Mouse (Mus musculus) A20 (cell line): Measurements from ENCODE around the gene Olfr976.
"Not testable (repeated sequence)": the region's sequence is repeated elsewhere in the genome, so short reads cannot be mapped to it uniquely, and the experiment has no call there.

ENCODE experiments used
- DNase-seq: peaks from one replicate; pipeline ENCODE4 v3.0.0-alpha.2; 2011; ENCODE audit warnings: low read depth, low spot score

Gene Olfr976

GRCm38 (mm10) chr9:39961033-39961432 is at the start of gene Olfr976:
Gene Olfr976 (minus strand): TSS chr9:39961133.
- not testable (repeated sequence) for DNase-seq

GRCm38 (mm10) chr9:40009482-40009881 is 48.5 kb upstream of the Olfr976 start, which contains the start of gene Olfr980:
Gene Olfr980 (minus strand): TSS chr9:40009582.
- DNase-seq, result no peak

- no peak for DNase-seq
Observed at GRCm38 (mm10) chr9:40003365-40003764, 42.4 kb upstream of the Olfr976 start, which contains the start of gene Olfr979. Gene Olfr979 (minus strand): TSS chr9:40003465.

GRCm38 (mm10) chr9:39991813-39992212 is 30.9 kb upstream of the Olfr976 start, which contains the start of gene Olfr978:
Gene Olfr978 (plus strand): TSS chr9:39992113.
- DNase-seq, result no peak

GRCm38 (mm10) chr9:39976581-39977145 is 15.7 kb upstream of the Olfr976 start:
- not testable (repeated sequence) for DNase-seq

GRCm38 (mm10) chr9:39951946-39952345 is 9.0 kb downstream of the Olfr976 start, which contains the start of gene Olfr975:
Gene Olfr975 (minus strand): TSS chr9:39952046.
- DNase-seq, result no peak

GRCm38 (mm10) chr9:39937201-39937600 is 23.7 kb downstream of the Olfr976 start, which contains the start of gene Olfr974:
Gene Olfr974 (plus strand): TSS chr9:39937501.
- no peak for DNase-seq

- DNase-seq, result not testable (repeated sequence)
Observed at GRCm38 (mm10) chr9:39928837-39929236, 32.1 kb downstream of the Olfr976 start.

GRCm38 (mm10) chr9:39927975-39928836 is 32.7 kb downstream of the Olfr976 start:
- not testable (repeated sequence) for DNase-seq

GRCm38 (mm10) chr9:39909939-39910338 is 51.0 kb downstream of the Olfr976 start:
- no peak for DNase-seq

- no peak for DNase-seq
Observed at GRCm38 (mm10) chr9:39907036-39907435, 53.9 kb downstream of the Olfr976 start, which contains the start of gene Olfr229. Gene Olfr229 (plus strand): TSS chr9:39907336.

GRCm38 (mm10) chr9:39905106-39905505 is 55.8 kb downstream of the Olfr976 start:
- DNase-seq, result no peak
